Mouse (Mus musculus) neural tube, embryonic 14.5 days (tissue): ENCODE measurements around the gene Kdm3a. TPM values are rescaled to one million over a fixed set of nuclear protein-coding genes. Genes with fewer than 3 reads are reported as not detected.

Experiments
- ATAC-seq: fragments of 200-750 bp; cut with Nextera tagmentation; 2 replicates; pipeline ENCODE4 v1.8.0; 2017; ENCODE audit warnings: low read depth, mild to moderate bottlenecking, moderate TSS enrichment, moderate library complexity
- H3K27ac ChIP-seq: fragments of 300-500 bp; sonication (generic); 2 replicates; pipeline ENCODE4 v1.5.1; 2014; ENCODE audit warnings: low read depth, mild to moderate bottlenecking, control low read depth, low read length, moderate library complexity, mixed read lengths
- H3K27me3 ChIP-seq: fragments of 300-500 bp; sonication (generic); 2 replicates; pipeline ENCODE4 v1.6.1; 2014; ENCODE audit warnings: low read length; ENCODE audit not compliant: control insufficient read depth, insufficient read depth
- H3K36me3 ChIP-seq: fragments of 300-500 bp; sonication (generic); 2 replicates; pipeline ENCODE4 v1.6.1; 2014; ENCODE audit warnings: low read length, mixed read lengths; ENCODE audit not compliant: control insufficient read depth, insufficient read depth
- H3K4me1 ChIP-seq: fragments of 300-500 bp; sonication (generic); 2 replicates; pipeline ENCODE4 v1.6.1; 2014; ENCODE audit warnings: low read length; ENCODE audit not compliant: control insufficient read depth, insufficient read depth
- H3K4me2 ChIP-seq: fragments of 300-500 bp; sonication (generic); 2 replicates; pipeline ENCODE4 v1.6.1; 2014; ENCODE audit warnings: mild to moderate bottlenecking, low read depth, low read length, control low read depth
- H3K4me3 ChIP-seq: fragments of 300-500 bp; sonication (generic); 2 replicates; pipeline ENCODE4 v1.5.1; 2014; ENCODE audit warnings: low read depth, low read length, control low read depth, mixed read lengths
- H3K9ac ChIP-seq: fragments of 300-500 bp; sonication (generic); replicated peaks from 2 replicates; pipeline ENCODE4 v1.6.1; 2014; ENCODE audit warnings: low read depth, mild to moderate bottlenecking, control low read depth, low read length, mixed read lengths
- H3K9me3 ChIP-seq: fragments of 300-500 bp; sonication (generic); 2 replicates; pipeline ENCODE4 v1.6.1; 2016; ENCODE audit warnings: low read length; ENCODE audit not compliant: control insufficient read depth
- WGBS: fragments of 180-500 bp; shearing (Covaris S2); extraction: QIAGEN DNeasy Blood & Tissue Kit; methylation state at CpG from one replicate; pipeline ENCODE4 v1.1.7; 2014; 5-methylcytosine and 5-hydroxymethylcytosine counted together
- polyA plus RNA-seq: library from polyadenylated mRNA; unstranded; fragments of >200 nt; fragmentation: Nextera tagmentation; extraction: Ambion mirVana; gene quantifications from 2 replicates; pipeline ENCODE4 v1.2.1, GENCODE M21; 2014

Gene Kdm3a
- polyA plus RNA-seq, 1 experiment from 2014 or later: 30.7 TPM

DNA sequence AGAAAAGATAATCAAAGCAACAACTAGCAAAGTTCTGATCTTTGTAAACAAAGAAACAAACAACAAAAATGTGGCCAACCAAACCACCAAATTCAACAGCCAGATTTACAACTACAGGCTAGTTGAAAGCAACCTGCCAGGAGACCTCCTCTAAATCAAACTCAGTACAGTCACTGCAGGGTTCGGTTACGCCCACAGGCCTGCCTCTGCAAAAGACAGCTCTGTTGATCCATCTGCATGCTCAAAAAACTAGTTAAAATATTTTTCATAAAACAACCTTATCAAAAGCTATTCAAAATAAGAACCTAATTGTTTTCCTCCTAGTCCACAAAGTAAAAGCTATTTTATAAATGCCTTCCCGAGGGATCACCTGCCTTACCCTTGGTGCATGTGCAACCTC, 25.0 kb downstream of the Kdm3a start:
- Histone ChIP-seq H3K4me1 (no peaks in the 10 kb centered on the region), H3K27me3 (no peaks in the 10 kb centered on the region), H3K4me3 (no peak overlapping the region), H3K4me2 (no peak overlapping the region), H3K36me3 (peaks cover 67% of the 10 kb centered on the region), H3K9me3 (no peaks in the 10 kb centered on the region), H3K9ac (no peak overlapping the region), H3K27ac (no peak overlapping the region)
- WGBS: 92% methylated on average over 3 of the region's 3 CpGs
- no peak for ATAC-seq

DNA sequence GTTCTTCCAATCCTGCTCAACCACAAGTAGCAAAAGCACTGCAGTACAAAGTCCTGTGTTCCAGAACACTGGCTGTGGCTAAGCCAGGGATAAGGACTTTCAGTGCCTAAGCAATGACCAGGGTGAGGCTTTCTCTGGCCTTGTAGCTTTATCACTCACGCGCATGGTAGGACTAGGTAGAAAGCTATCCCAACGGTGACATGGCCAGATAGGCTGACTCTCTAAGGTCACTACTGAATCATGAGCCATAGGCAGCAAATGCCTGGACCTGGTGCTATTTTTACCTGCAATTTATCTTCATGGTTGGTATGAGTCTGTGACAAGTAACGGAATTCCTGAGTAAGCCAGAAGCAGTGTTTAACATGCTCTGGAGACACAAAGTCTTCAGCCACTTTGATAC, 42.6 kb downstream of the Kdm3a start:
- Histone ChIP-seq H3K27ac (no peak overlapping the region), H3K9me3 (no peaks in the 10 kb centered on the region), H3K36me3 (peaks cover 67% of the 10 kb centered on the region), H3K9ac (no peak overlapping the region), H3K4me2 (no peak overlapping the region), H3K27me3 (no peaks in the 10 kb centered on the region), H3K4me1 (no peaks in the 10 kb centered on the region), H3K4me3 (no peak overlapping the region)
- no peak for ATAC-seq
- WGBS: 99% methylated on average over 4 of the region's 4 CpGs

DNA sequence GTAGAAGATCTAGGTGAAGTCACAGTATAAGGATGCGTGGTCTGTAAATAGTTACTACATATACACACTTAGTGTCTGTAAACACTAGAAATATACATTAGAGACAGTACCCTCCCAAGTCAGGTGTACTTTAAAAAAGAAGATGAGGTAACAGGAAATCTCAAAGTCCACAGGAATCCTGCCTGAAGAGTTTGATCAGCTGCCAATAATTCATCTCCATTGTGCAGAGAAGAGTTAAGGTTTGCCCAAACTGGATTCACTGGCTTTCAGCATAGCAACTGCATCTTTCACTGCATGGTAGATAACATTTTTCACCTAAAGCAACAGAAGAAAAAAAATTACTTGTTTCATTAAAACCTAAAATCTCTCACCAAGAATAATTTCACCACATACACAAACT, 43.4 kb downstream of the Kdm3a start:
- Histone ChIP-seq H3K36me3 (peaks cover 63% of the 10 kb centered on the region), H3K4me1 (no peaks in the 10 kb centered on the region), H3K9ac (no peak overlapping the region), H3K4me3 (no peak overlapping the region), H3K27ac (no peak overlapping the region), H3K9me3 (no peaks in the 10 kb centered on the region), H3K27me3 (no peaks in the 10 kb centered on the region), H3K4me2 (no peak overlapping the region)
- 98% methylated on average over 1 of the region's 1 CpGs for WGBS
- no peak for ATAC-seq

DNA sequence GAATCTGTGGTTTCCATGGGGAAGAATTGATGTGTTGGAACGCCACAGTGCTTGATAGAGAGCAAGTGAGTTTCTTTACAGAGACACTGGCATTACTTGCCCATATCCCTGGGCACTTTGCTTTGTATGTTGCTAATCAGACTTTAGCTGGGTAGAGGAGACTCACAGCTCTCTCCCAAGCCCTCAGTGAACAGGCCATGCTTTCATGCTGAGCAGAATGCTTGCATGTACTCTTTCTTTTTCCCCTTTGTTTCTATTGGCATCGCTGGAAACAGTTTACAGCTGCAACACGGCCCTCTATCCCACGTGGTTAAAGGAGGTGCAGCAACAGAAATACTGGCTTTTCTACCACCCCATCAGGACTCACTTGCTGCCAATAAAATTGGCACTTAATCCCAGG, 49.6 kb downstream of the Kdm3a start:
- no peak overlapping the region for H3K4me3 ChIP-seq
- ATAC-seq: no peak
- H3K27ac ChIP-seq: no peak overlapping the region
- no peaks in the 10 kb centered on the region for H3K4me1 ChIP-seq
- H3K36me3 ChIP-seq: peaks cover 14% of the 10 kb centered on the region
- H3K9ac ChIP-seq: no peak overlapping the region
- no peaks in the 10 kb centered on the region for H3K27me3 ChIP-seq
- no peak overlapping the region for H3K4me2 ChIP-seq
- no peaks in the 10 kb centered on the region for H3K9me3 ChIP-seq
- WGBS: 59% methylated on average over 4 of the region's 4 CpGs

DNA sequence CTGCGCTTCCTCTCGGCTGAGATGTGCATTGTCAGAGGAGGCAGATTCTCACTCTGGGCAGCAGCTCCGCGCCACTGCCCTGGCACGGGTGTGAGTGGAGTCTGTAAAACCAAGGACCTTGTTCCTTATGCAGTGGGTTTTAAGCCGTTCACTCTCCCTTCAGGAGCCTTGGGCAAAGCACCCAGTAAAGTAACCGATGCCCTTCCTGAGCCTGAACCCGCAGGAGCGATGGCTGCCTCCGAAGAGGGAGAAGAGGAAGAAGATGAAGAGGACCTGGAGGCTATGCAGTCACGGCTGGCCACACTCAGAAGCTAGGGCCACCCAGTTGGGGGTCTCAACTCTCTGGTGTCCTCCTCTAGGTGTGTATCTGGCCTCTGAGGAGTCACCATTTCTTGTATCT, 53.3 kb downstream of the Kdm3a start:
- Histone ChIP-seq H3K4me2 (no peak overlapping the region), H3K27ac (no peak overlapping the region), H3K9ac (no peak overlapping the region), H3K27me3 (no peaks in the 10 kb centered on the region), H3K4me1 (no peaks in the 10 kb centered on the region), H3K9me3 (no peaks in the 10 kb centered on the region), H3K4me3 (no peak overlapping the region), H3K36me3 (peaks cover 6% of the 10 kb centered on the region; the same call in 1 of the 2 replicates)
- no peak for ATAC-seq
- 92% methylated on average over 11 of the region's 11 CpGs for WGBS

DNA sequence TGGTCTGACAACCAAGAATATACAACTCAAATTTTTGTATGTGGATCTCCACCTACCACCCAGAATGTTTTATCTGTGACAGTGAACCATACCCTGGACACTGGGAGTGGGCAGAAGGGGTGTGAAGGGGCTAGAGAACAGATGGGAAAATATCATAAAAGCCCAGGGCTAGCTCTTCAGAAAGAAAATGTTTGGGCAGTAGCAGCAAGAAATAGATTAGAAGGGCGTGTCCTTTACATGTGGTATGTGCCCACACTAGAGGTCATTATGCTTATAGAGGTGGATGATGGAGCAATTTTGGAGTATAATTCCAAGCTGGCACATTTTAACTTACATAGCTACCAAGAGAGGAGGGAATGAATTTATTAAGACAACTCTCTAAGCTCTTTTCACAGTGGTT, 57.4 kb downstream of the Kdm3a start:
- Histone ChIP-seq H3K27me3 (no peaks in the 10 kb centered on the region), H3K4me2 (no peak overlapping the region), H3K36me3 (peaks cover 11% of the 10 kb centered on the region), H3K4me3 (no peak overlapping the region), H3K9ac (no peak overlapping the region), H3K4me1 (no peaks in the 10 kb centered on the region), H3K9me3 (no peaks in the 10 kb centered on the region), H3K27ac (no peak overlapping the region)
- ATAC-seq: no peak
- 97% methylated on average over 1 of the region's 1 CpGs for WGBS

DNA sequence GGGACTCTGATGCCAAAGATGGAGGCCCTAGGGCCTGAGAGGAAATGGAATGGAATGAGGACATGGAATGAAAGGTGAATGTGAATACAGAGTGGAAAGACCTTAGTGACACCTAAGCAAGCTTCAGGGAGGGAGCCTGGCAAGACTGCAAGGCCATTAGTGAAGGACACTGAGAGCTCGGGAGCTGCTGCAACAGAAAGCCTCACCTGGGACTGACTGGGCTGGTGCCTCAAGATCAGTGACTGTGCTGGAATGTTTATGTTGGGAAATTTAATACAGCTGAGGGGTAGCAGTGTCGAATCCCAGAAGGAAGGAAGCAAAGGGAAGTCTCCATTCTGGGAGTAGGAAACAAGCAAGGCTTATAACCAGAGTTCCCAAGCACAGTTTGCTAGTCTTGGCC, 63.8 kb downstream of the Kdm3a start:
- Histone ChIP-seq H3K27ac (no peak overlapping the region), H3K27me3 (no peaks in the 10 kb centered on the region), H3K4me1 (no peaks in the 10 kb centered on the region), H3K4me2 (no peak overlapping the region), H3K36me3 (peaks cover under 1% of the 10 kb centered on the region), H3K9me3 (no peaks in the 10 kb centered on the region), H3K9ac (no peak overlapping the region), H3K4me3 (no peak overlapping the region)
- no peak for ATAC-seq
- whole genome bisulfite sequencing: 85% methylated on average over 2 of the region's 2 CpGs

DNA sequence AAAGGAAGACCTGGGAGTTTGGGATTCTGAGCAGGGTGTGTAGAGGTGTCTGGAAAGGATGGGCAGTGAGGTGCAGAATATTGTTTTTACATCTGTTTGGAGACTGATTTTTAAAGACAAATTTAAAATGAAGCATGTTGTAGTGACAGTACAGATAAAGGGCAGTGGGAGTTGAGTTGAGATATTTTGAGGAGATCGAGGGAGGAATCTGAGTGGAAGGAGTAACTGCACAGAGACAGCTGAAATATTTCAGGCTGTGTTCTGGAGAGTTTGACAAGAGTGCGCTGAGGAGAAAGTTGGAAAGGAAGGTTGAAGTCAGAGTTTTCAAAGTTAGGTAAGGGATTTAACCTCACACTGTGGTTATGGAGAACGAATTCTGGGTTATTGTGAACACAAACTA, 64.2 kb downstream of the Kdm3a start:
- H3K27ac ChIP-seq: no peak overlapping the region
- no peaks in the 10 kb centered on the region; the same call in 1 of the 2 replicates for H3K36me3 ChIP-seq
- no peaks in the 10 kb centered on the region for H3K9me3 ChIP-seq
- no peaks in the 10 kb centered on the region for H3K27me3 ChIP-seq
- H3K9ac ChIP-seq: no peak overlapping the region
- 92% methylated on average over 3 of the region's 3 CpGs for WGBS
- no peak overlapping the region for H3K4me3 ChIP-seq
- no peaks in the 10 kb centered on the region for H3K4me1 ChIP-seq
- ATAC-seq: no peak
- H3K4me2 ChIP-seq: no peak overlapping the region

DNA sequence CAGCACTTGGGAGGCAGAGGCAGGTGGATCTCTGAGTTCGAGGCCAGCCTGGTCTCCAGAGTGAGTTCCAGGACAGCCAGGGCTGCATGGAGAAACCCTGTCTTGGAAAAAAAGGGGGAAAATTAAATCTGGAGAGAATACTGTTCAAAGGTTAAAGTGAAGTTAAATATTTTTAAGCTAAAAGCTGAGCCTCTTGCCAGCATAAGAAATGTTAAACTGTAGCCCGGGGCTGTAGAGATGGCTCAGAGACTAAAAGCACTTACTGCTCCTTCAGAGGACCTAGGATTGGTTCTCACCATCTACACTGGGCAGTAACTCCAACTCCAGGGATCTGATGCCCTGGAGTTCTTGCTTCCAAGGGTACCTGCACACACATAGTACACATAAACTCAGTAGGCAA, 76.0 kb downstream of the Kdm3a start:
- ATAC-seq: no peak
- no peaks in the 10 kb centered on the region; the same call in 1 of the 2 replicates for H3K36me3 ChIP-seq
- H3K4me2 ChIP-seq: no peak overlapping the region
- no peak overlapping the region for H3K27ac ChIP-seq
- no peak overlapping the region for H3K9ac ChIP-seq
- no peaks in the 10 kb centered on the region for H3K27me3 ChIP-seq
- no peak overlapping the region for H3K4me3 ChIP-seq
- WGBS: 97% methylated on average over 2 of the region's 2 CpGs
- H3K9me3 ChIP-seq: no peaks in the 10 kb centered on the region
- no peaks in the 10 kb centered on the region for H3K4me1 ChIP-seq

DNA sequence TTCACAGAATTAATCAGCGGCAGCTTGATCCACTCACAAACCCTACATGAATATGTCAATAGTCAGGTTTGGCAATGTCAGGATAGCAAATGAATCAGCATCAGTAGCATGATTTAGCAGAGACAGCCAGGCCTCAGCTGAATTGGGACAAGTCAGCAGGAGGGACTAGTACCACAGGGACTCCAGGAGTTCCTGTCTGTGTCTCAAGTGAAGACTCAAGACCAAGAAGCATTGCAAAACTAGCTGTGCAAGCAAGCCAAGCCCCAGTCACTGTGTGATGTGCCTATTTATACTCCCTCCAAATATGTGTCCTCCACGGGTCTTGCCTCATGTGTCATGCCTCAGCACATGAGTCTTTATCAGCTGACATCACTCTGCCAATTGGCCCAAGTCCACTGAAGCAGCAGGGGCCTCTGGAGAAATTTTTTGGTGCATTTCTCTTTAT, 77.3 kb downstream of the Kdm3a start:
- H3K9ac ChIP-seq: no peak overlapping the region
- no peak overlapping the region for H3K4me2 ChIP-seq
- no peaks in the 10 kb centered on the region for H3K36me3 ChIP-seq
- no peaks in the 10 kb centered on the region for H3K4me1 ChIP-seq
- ATAC-seq: no peak
- no peak overlapping the region for H3K27ac ChIP-seq
- 91% methylated on average over 2 of the region's 2 CpGs for WGBS
- no peaks in the 10 kb centered on the region for H3K9me3 ChIP-seq
- no peaks in the 10 kb centered on the region for H3K27me3 ChIP-seq
- no peak overlapping the region for H3K4me3 ChIP-seq
